Mouse (Mus musculus): Measurements from ENCODE around the gene Dcx.

DNA sequence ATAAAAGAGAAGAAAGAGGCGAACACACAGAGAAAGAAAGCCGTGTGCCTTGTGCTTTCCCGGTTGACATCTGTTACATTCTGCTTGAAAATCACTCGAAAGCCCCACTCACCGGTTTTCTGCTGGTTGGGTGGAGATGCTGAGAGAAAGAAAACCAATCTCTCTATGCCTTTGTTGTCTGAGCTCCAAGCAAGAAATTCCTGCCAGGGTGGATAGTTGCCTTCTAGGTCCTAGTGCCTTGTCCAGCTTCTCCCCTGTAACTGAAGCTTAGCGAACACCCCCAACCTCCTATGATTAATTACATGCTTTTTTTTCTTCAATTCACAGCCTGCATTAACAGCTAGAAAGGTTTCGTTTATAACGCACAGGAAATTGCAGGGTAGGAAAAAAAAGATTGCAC is at the start of gene Dcx:
- no peak for TF ChIP-seq CTCF (IDR thresholded peaks at IDR 0.05; ENCODE audit: insufficient read depth, low read length)
- no peak for TF ChIP-seq POLR2A (IDR thresholded peaks at IDR 0.05; ENCODE audit: borderline replicate concordance, extremely low read depth, low read depth, low read length)

Measured in lung, adult 2 months (tissue).